Mouse (Mus musculus): Measurements from ENCODE around the gene AU018091.

- TF ChIP-seq POLR2A (IDR thresholded peaks at IDR 0.05; ENCODE audit: low read depth, low read length) (no peak), CTCF (conservative IDR thresholded peaks at IDR 0.05; ENCODE audit: insufficient read depth, insufficient read length, low read depth, low read length) (no peak)
These were observed 44.2 kb upstream of the AU018091 start for GRCm38 (mm10) chr7:3213156-3213555.
